Mouse (Mus musculus) gastrocnemius, adult 2 months (tissue): Measurements from ENCODE around the gene Ap5z1. TPM values are rescaled to one million over a fixed set of nuclear protein-coding genes. Genes with fewer than 3 reads are reported as not detected.

Experiments used
- DNase-seq: peaks from one replicate; pipeline ENCODE4 v3.0.0; 2022
- H3K27ac ChIP-seq: fragments of 200-600 bp; 2 replicates; pipeline ENCODE4 v1.8.1; 2022; ENCODE audit warnings: mild to moderate bottlenecking
- H3K4me3 ChIP-seq: fragments of 200-600 bp; 2 replicates; pipeline ENCODE4 v1.8.1; 2022; ENCODE audit warnings: mild to moderate bottlenecking, moderate library complexity
- CTCF ChIP-seq: fragments of 200-600 bp; IDR thresholded peaks from 2 replicates; pipeline ENCODE4 v1.8.1; 2022; ENCODE audit warnings: antibody characterized with exemption, mild to moderate bottlenecking, moderate library complexity
- intact Hi-C: fragments of 180-260 bp; cut with DNase I; formaldehyde crosslinking; loops from one replicate; pipeline ENCODE4 v1.15.1; 2025
- total RNA-seq, 2 experiments: library from RNA; stranded (reverse); gene quantifications; 2 replicates each; pipeline ENCODE4 v1.2.3; 2021

Ap5z1 gene
- total RNA-seq, 2 experiments from 2014 or later = 3.7 to 5.0 TPM

DNA sequence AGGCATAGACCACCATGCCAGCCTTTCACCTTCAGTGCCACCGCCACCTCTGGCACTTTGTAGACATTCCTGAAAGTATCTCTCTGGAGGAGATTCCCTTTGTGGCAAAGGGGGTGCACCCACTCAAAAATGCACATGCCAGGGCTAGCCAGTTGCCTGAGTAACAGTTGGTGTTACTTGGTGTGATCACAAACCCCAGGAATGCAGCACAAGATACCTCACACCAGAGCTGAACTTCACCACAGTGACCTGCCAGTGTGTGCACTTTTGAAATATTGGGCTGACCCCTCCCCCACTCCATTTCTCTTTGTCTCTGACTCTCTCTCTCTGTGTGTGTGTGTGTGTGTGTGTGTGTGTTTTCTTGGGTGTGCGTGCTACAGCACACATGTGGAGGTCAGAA is 37.3 kb upstream of the Ap5z1 start:
- no peak for TF ChIP-seq CTCF
- intact Hi-C loops = no loop called here
- H3K4me3 ChIP-seq = no peak overlapping the region
- DNase-seq = no peak
- peak overlapping the region; percentile 93 for H3K27ac ChIP-seq

DNA sequence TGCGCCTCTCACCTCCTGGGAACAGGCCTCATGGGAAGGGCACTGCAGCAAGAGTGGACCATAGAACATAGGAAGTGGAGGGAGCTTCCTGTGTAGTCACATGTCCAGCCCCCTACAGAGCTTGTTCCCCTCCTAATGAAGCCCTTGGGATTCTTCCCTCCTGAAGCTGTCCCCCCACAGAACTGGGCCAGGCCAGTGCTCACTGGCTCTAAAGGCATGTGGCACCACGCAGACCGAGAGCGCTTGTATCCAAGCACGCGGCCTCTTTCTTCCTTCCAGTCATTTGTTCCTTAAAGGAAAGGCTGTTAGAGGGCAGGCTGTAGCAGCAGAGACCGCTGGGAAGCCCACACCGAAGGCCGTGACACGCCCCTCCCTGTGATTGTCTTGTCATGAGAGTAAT is 35.9 kb upstream of the Ap5z1 start:
- no peak for TF ChIP-seq CTCF
- DNase-seq = no peak
- Histone ChIP-seq H3K27ac (peak overlapping the region; percentile 93), H3K4me3 (no peak overlapping the region)
- intact Hi-C loops = no loop called here

DNA sequence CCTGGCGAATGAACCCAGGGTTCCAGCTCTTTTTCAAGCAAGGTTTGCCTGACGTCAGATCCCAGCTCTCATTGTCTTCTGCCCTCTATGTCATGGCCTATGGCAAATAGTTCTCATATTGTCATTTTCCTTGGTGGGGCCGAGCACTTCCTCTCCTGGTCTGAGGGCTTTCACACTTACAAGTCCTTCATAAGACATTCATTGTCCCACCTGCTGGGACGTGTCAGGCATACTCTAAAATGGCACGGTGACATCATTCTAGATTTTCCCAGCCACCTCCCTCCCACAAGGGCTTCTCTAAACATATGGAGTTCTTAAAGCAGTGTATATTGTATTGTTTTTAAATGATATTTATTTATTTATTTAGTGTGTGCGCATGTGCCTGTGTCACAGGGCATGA is 35.1 kb upstream of the Ap5z1 start:
- Histone ChIP-seq H3K4me3 (no peak overlapping the region), H3K27ac (peak overlapping the region; percentile 51)
- no peak for DNase-seq
- no peak for TF ChIP-seq CTCF
- intact Hi-C loops = no loop called here

DNA sequence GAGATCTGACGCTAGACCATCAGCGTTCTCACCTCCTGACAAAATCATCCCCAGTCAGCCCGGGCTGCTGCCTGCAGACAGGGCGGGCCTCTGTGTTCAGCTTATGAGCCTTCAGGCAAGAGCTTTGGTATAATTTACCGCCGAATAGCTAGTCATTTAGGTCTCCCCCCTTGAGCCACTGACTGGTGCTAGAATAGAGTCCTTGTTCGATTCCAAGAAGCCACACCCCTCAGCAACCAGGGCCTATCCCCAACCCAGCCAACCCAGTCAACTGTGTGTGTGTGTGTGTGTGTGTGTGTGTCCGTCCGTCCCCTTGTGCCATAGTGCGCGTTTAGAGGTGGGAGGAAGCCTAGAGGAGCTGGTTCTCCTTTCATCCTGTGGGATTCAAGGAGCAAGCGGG is 32.7 kb upstream of the Ap5z1 start:
- no peak overlapping the region for H3K4me3 ChIP-seq
- no peak for DNase-seq
- H3K27ac ChIP-seq = peak overlapping the region; percentile 88
- no peak for TF ChIP-seq CTCF
- intact Hi-C loops = no loop called here

DNA sequence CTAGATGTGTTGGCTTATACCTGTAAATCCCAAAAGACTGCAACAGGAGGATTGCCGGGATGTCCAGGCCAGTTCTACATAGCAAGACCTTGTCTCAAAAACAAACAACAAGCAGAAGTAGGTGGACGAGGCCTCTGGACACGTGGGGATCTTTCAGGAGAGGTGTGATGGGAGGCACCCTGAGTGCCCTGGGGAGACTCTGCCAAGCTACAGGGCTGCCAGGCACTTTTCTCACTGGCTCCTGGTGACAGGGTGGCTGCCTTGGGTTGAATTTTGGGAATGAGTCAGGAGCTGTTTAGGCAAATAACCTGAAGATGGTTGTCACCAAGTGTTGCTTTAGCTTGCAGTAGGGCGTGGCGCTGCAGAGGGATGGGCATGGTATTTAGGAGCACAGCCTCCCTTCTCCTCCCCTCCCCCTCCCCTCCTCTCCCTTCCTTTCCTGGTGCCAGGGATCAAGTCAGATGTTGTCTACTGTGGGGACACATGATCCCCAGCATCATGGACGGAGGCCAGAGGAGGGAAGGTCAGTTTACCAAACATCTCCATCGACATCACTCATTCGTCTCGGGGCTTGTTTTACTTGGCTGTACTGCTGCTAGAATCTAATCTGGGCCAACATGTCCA is 31.8 kb upstream of the Ap5z1 start:
- TF ChIP-seq CTCF = no peak
- Histone ChIP-seq H3K4me3 (peak overlapping the region; percentile 3; the same call in 1 of the 2 replicates), H3K27ac (peak overlapping the region; percentile 88)
- intact Hi-C loops = no loop called here
- peak; percentile 89 for DNase-seq

DNA sequence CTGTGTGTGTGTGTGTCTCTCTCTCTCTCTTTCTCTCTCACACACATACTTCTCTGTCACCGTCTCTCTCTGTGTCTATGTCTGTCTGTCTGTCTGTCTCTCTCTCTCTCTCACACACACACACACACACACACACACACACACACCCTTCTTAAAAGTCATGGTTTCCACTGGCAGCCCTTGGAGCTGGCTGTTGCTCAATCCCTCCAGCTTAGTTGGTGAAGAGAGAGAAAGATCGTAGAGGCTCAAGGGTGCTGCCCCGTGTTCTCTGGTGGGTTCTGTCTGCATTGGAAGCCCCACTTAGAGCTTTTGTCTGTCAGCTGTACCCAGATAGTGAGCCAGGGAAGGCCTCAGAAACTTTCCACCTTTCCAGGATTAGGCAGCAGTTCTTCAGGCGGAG is 31.0 kb upstream of the Ap5z1 start:
- no peak for TF ChIP-seq CTCF
- H3K4me3 ChIP-seq = no peak overlapping the region
- H3K27ac ChIP-seq = peak overlapping the region; percentile 88
- intact Hi-C loops = no loop called here
- no peak for DNase-seq

DNA sequence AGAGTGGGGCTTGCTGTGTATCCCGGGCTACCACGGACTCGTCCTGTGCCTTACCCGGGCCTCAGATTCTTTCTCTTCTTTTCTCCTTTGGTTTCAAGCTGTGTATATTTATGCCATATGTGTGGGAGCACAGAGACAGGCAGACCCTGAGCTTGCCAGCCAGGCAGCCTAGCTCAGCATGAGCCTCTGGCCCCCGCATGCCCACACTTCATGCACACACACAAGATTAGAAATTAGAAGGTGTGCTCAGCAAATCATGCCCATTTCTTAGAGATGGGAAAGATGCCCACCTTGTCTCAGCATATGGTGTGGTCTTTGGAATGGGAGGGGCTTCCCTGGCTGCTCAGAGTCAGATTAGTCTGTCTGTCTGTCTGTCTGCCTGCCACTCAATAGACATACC is 29.7 kb upstream of the Ap5z1 start:
- H3K27ac ChIP-seq = peak overlapping the region; percentile 88
- intact Hi-C loops = no loop called here
- no peak for TF ChIP-seq CTCF
- DNase-seq = no peak
- no peak overlapping the region for H3K4me3 ChIP-seq

DNA sequence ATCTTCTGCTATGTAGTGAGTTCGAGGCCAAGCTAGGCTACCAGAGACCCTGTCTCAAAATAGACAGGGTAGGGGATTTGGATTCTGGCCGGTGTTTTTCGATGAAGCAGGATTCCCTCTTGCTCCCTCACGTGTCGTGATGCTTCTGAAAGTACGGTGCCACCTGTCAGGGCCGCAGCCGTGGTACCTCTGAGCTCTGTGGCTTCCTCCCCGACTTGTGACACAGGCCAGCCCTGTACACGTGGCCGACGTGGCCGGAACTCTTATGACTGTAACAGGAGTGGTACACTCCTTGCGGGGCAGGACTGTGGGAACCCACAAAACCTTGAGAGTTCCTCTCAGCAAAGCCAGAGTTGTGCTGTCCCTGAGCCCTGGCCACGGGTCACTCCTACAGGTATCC is 28.0 kb upstream of the Ap5z1 start:
- no peak for DNase-seq
- no peak for TF ChIP-seq CTCF
- H3K4me3 ChIP-seq = no peak overlapping the region
- intact Hi-C loops = no loop called here
- H3K27ac ChIP-seq = peak overlapping the region; percentile 88

DNA sequence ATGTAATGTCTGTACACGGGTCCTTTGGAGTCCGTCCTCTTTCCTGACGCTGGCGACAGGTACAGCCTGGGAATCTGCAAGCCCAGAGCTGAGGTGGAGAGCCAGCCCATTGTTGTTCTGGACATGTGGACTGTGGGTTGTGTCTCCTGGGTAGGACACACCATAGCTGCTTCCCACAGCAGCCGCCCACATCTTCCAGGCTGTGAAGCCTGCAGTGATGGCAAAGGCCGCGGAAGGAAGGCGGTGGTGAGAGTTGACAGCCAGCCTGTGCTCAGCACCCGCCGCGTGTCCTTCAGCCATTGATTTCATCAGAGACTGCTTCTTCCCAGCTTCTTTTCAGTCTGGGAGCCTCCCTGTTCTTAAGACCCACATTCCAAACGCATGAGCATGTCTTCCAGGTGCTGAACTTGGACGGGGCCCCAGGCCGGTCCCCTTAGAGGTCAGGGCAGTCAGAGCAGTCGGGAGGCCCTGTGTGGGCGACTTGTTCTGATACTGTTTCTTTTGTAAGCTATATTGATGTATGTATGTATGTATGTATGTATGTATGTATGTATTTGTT is 25.3 kb upstream of the Ap5z1 start:
- peak overlapping the region; percentile 93 for H3K27ac ChIP-seq
- DNase-seq = peak; percentile 57
- intact Hi-C loops = no loop called here

DNA sequence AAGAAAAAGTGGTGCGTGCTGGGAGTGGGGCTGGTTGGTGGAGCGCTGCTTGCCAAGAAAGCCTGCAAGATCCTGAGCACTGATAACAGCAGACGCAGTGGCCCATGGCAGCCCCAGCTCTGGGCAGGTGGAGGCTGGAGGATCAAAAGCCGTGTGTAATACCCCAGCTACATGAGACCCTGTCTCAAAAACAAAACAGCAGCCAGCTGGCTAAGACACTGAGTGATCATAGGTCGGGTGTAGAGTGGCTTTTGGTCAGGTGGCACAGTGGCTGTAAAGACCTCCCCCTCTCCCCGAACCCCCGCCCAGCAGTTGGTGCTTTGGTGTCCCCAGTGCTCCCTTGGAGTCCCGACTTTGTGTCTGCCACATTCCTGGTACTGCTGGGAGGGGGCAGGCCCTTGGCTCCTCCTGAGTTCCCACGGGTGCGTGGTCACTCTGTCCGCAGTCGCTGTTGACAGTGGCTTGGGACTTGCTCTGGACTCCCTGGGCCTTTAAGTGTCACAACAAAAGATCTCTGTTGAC is 23.8 kb upstream of the Ap5z1 start:
- peak; percentile 71 for DNase-seq
- intact Hi-C loops = no loop called here

More for the DNA sequence above, 25.3 kb upstream of the Ap5z1 start:
- H3K4me3 ChIP-seq = no peak overlapping the region
- no peak for TF ChIP-seq CTCF

DNA sequence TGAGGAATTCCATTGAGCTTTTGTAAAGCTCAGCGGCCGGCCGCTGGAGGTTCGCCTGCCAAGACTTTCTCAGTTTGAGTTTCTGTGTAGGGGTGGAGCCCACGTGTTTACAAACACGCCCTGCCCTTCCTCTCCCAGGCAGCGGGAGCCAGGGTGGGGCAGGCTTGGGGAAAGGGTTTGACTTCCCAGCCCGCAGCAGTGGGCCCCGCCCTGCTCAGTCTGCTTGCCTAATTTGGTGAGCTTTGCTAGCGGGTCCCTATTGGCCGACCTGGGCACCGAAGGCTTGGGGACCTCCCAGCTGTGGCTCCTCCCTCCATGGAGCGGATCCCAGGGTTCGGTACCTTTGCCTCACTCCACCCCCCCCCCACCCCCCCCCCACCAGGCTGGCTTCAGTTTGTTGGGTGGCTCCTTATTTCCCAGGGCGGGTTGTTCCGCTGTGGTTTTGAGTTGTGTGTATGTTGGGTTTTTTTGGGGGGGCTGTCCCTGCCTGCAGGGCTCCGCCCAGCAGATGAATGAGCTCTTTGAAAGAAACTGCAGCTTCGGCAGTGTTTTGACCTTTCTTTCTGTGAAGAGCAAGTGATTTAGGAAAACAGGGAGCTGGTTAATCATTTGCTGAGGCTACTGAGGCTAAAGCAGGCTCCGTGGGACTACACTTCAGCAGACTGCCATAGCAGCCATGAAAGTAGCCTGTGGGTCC is 23.1 kb upstream of the Ap5z1 start:
- H3K4me3 ChIP-seq = peak overlapping the region; percentile 70
- intact Hi-C loops = no loop called here
- DNase-seq = peak; percentile 98
- no peak for TF ChIP-seq CTCF
- H3K27ac ChIP-seq = peak overlapping the region; percentile 93

More for the DNA sequence above, 23.8 kb upstream of the Ap5z1 start:
- TF ChIP-seq CTCF = no peak
- Histone ChIP-seq H3K4me3 (peak overlapping the region; percentile 70), H3K27ac (peak overlapping the region; percentile 93)

DNA sequence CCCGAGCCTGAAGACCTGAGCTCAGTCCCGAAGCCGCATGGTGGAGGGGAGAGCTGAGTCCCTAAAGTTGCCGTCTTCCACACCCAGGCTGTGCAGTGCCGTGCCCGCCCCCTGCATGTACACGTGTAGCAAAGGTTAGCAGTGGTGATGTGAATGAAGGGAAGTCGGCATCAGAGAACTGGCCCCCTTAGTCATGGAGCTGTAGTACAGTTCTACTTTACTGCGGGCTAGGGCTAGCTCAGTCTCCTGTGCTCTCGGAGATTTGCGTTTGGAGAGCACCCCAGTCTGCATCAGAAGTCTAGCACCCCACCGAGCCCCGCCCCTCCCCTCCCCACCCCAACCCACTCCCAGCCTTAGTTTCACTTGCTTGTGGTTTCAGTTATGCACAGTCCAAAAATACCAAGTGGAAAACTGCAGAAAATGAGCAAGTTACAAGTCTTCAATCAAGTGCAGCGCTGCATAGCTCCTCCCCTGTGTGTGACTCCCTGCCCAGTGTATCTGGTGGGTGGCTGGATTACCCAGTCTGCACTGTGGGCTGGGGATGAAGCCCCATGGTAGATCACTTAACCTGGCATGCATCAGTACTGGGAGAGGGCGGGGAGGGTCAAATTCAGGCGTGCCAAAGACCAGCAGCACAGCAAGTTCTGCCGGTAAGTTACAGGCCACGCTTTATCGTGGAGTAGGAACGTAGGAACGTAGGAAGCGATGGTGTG is 22.3 kb upstream of the Ap5z1 start:
- intact Hi-C loops = no loop called here
- H3K27ac ChIP-seq = peak overlapping the region; percentile 93
- peak; percentile 54 for DNase-seq
- H3K4me3 ChIP-seq = peak overlapping the region; percentile 70
- TF ChIP-seq CTCF = no peak

DNA sequence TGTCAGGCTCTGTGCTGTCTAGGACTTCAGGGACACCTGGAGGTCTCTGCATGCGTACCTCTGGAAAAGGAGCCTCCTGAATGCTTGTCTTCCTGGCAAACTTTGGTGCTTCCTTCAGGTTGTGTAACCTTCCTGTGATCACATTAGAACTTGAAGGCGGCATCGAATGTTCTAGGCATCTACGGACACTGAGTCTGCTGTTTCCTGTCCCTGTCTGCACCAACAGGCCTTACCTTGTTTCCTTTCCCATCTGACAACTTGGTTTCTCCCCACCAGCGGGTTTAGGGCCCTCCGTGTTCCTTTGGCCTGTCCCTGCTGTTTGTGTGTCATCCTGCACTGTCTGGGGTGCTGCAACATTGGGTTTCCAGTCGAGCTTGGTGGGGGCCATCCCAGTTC is 21.7 kb upstream of the Ap5z1 start:
- no peak for TF ChIP-seq CTCF
- intact Hi-C loops = no loop called here
- Histone ChIP-seq H3K4me3 (peak overlapping the region; percentile 70), H3K27ac (peak overlapping the region; percentile 93)
- DNase-seq = no peak
